Mouse (Mus musculus) testis, adult 2 months (tissue): ENCODE data around the gene Atp8b4.

ENCODE experiments used
- CTCF ChIP-seq: fragments of 200-500 bp; IDR thresholded peaks from 2 replicates; pipeline ENCODE4 v1.5.1; 2012; ENCODE audit warnings: low read depth, mild to moderate bottlenecking, inconsistent platforms, low read length, moderate library complexity; ENCODE audit not compliant: control insufficient read depth, insufficient read depth, insufficient replicate concordance
- POLR2A ChIP-seq: fragments of 200-500 bp; IDR thresholded peaks from 2 replicates; pipeline ENCODE4 v1.6.1; 2012; ENCODE audit warnings: low read depth, mild to moderate bottlenecking, inconsistent platforms, low read length, moderate library complexity; ENCODE audit not compliant: control insufficient read depth

DNA sequence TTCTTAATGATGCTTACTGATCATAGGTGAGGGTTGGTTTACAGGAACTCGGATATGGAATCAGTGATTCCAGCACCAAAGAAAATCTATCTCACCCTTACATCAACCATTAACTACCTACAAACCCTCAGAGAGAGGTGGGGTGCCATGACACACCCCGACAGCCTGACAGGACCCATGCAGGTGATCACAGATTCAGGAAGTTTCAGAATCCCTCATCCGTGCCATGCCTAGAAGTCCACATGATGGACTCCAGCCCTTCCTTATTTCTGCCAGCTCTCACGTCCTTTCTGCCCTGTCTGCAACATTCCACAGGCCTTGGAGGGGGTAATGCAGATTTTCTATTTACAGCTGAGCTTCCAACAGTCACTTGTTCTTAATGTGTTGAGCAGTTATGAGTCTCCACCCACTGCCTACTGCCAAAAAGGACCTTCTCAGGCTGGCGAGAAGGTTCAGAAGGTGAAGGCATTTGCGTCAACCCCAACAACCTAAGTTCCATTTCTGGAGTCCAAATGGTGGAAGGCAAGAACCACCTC lies 40.0 kb upstream of the Atp8b4 start:
- TF ChIP-seq CTCF: no peak
- no peak for TF ChIP-seq POLR2A
